Mouse (Mus musculus): Measurements from ENCODE around the gene Scimp.

GRCm38 (mm10) chr11:70805641-70806175, 6.7 kb downstream of the Scimp start:
- TF ChIP-seq CTCF (IDR thresholded peaks at IDR 0.05; ENCODE audit: low read depth), result no peak
- TF ChIP-seq EP300 (IDR thresholded peaks at IDR 0.05; ENCODE audit: low read depth), result no peak

Measured in liver, embryonic 14.5 days (tissue).